Mouse (Mus musculus) urinary bladder, postnatal 4 days (tissue): ENCODE measurements around the gene Cyth1.

Experiments used
- DNase-seq, 2 experiments: peaks; one replicate each; pipeline ENCODE4 v3.0.0; 2021 to 2022; ENCODE audit warnings: low spot score in 2 of 2

Cyth1 gene

GRCm38 (mm10) chr11:118248150-118249011 lies at the start of gene Cyth1:
Gene Cyth1 (minus strand): TSS chr11:118248592.
- peak; percentile 99 to 100 for DNase-seq

GRCm38 (mm10) chr11:118297967-118298366 lies 49.6 kb upstream of the Cyth1 start:
- DNase-seq: no peak

- no peak for DNase-seq
Measured at GRCm38 (mm10) chr11:118295026-118295425, 46.6 kb upstream of the Cyth1 start.

GRCm38 (mm10) chr11:118292671-118293070 lies 44.3 kb upstream of the Cyth1 start:
- no peak for DNase-seq

GRCm38 (mm10) chr11:118289999-118290889 lies 41.9 kb upstream of the Cyth1 start, which contains the start of gene Usp36:
Gene Usp36 (minus strand): TSS chr11:118290244.
- peak; percentile 100 for DNase-seq

- no peak for DNase-seq
Measured at GRCm38 (mm10) chr11:118289562-118289961, 41.2 kb upstream of the Cyth1 start.

GRCm38 (mm10) chr11:118289037-118289511 lies 40.7 kb upstream of the Cyth1 start:
- no peak for DNase-seq

GRCm38 (mm10) chr11:118287573-118287972 lies 39.2 kb upstream of the Cyth1 start:
- DNase-seq: no peak

- DNase-seq: no peak
Measured at GRCm38 (mm10) chr11:118286434-118286833, 38.0 kb upstream of the Cyth1 start.

GRCm38 (mm10) chr11:118285791-118286190 lies 37.4 kb upstream of the Cyth1 start:
- no peak for DNase-seq

GRCm38 (mm10) chr11:118280218-118280617 lies 31.8 kb upstream of the Cyth1 start:
- no peak for DNase-seq

- no peak for DNase-seq
Measured at GRCm38 (mm10) chr11:118276328-118276727, 27.9 kb upstream of the Cyth1 start.

- DNase-seq: no peak
Measured at GRCm38 (mm10) chr11:118275092-118275491, 26.7 kb upstream of the Cyth1 start.

- DNase-seq: no peak
Measured at GRCm38 (mm10) chr11:118269827-118270226, 21.4 kb upstream of the Cyth1 start.

GRCm38 (mm10) chr11:118266666-118267046 lies 18.3 kb upstream of the Cyth1 start:
- no peak for DNase-seq

GRCm38 (mm10) chr11:118266044-118266665 lies 17.8 kb upstream of the Cyth1 start:
- no peak for DNase-seq

- DNase-seq: no peak
Measured at GRCm38 (mm10) chr11:118265621-118266020, 17.2 kb upstream of the Cyth1 start.

GRCm38 (mm10) chr11:118263146-118263545 lies 14.8 kb upstream of the Cyth1 start:
- DNase-seq: no peak

- no peak for DNase-seq
Measured at GRCm38 (mm10) chr11:118260081-118260480, 11.7 kb upstream of the Cyth1 start.

GRCm38 (mm10) chr11:118259580-118259979 lies 11.2 kb upstream of the Cyth1 start:
- DNase-seq: no peak

GRCm38 (mm10) chr11:118256371-118256770 lies 8.0 kb upstream of the Cyth1 start:
- DNase-seq: no peak
